Mouse (Mus musculus): ENCODE data around the gene Rtraf.

Rtraf gene

GRCm38 (mm10) chr14:19796541-19797304 lies 26.9 kb downstream of the Rtraf start:
- DNase-seq: no peak

GRCm38 (mm10) chr14:19794881-19795280 lies 28.7 kb downstream of the Rtraf start:
- DNase-seq: no peak

- DNase-seq: no peak
Observed at GRCm38 (mm10) chr14:19788443-19788842, 35.2 kb downstream of the Rtraf start.

GRCm38 (mm10) chr14:19785797-19786588 lies 37.6 kb downstream of the Rtraf start:
- DNase-seq: no peak

GRCm38 (mm10) chr14:19777945-19778344 lies 45.7 kb downstream of the Rtraf start:
- no peak for DNase-seq

- no peak for DNase-seq
Observed at GRCm38 (mm10) chr14:19777365-19777764, 46.3 kb downstream of the Rtraf start.

GRCm38 (mm10) chr14:19776890-19777289 lies 46.7 kb downstream of the Rtraf start:
- peak; percentile 25 to 30 for DNase-seq

- no peak for DNase-seq
Observed at GRCm38 (mm10) chr14:19776179-19776578, 47.4 kb downstream of the Rtraf start.

GRCm38 (mm10) chr14:19775491-19775890 lies 48.1 kb downstream of the Rtraf start:
- no peak for DNase-seq

GRCm38 (mm10) chr14:19774036-19774628 lies 49.5 kb downstream of the Rtraf start:
- DNase-seq: no peak

GRCm38 (mm10) chr14:19771173-19771572 lies 52.5 kb downstream of the Rtraf start:
- DNase-seq: no peak

GRCm38 (mm10) chr14:19769441-19770200 lies 54.0 kb downstream of the Rtraf start:
- peak in 1 of 2 experiments; percentile 9 for DNase-seq

GRCm38 (mm10) chr14:19768648-19769047 lies 55.0 kb downstream of the Rtraf start:
- no peak for DNase-seq

GRCm38 (mm10) chr14:19766380-19766649 lies 57.3 kb downstream of the Rtraf start:
- DNase-seq: no peak

- no peak for DNase-seq
Observed at GRCm38 (mm10) chr14:19765539-19766379, 57.9 kb downstream of the Rtraf start.

GRCm38 (mm10) chr14:19764331-19764730 lies 59.3 kb downstream of the Rtraf start:
- no peak for DNase-seq

- DNase-seq: no peak
Observed at GRCm38 (mm10) chr14:19763527-19763926, 60.1 kb downstream of the Rtraf start.

GRCm38 (mm10) chr14:19762014-19762413 lies 61.6 kb downstream of the Rtraf start:
- no peak for DNase-seq
